Mouse (Mus musculus): ENCODE measurements at regions not wholly inside any gene's neighbourhood (a gene's known extent, or its start where the extent isn't known, plus 50 kb on each side); places are given as distances from the start of the nearest gene placed in this dataset.

DNA sequence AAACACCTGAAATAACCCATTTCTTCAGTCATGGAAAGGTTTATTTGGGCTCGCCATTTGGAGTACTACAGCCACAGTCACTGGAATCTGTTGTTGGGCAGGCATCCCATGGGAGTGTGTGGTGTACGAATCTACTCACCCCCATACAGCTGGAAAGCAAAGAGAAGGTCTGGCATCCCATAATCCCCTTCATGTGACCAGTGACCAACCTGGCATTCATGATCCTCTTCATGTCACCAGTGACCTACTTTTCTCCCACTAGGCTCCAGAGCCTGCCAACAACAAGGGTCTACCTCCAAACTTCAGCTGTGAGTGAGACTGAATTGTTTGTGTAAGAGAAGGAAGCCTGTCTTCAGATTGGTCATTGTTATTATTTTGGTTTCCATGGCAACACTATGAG lies 409.0 kb downstream of the Prdm2 start:
- Histone ChIP-seq H3K36me3 (ENCODE audit: control insufficient read depth, insufficient read depth, low read length, poor library complexity, severe bottlenecking) (no peaks in the 10 kb centered on the region), H3K9ac (ENCODE audit: low read depth, poor library complexity, severe bottlenecking) (no peak overlapping the region), H3K27ac (ENCODE audit: insufficient read depth, low read length) (no peak overlapping the region), H3K4me3 (ENCODE audit: low read depth, low read length) (no peak overlapping the region), H3K4me1 (ENCODE audit: control insufficient read depth, insufficient read depth, low read length) (no peaks in the 10 kb centered on the region), H3K27me3 (ENCODE audit: control insufficient read depth, insufficient read depth, low read length, poor library complexity, severe bottlenecking) (no peaks in the 10 kb centered on the region), H3K9me3 (replicated peaks; ENCODE audit: control insufficient read depth, insufficient read depth, low read length, poor library complexity, severe bottlenecking) (no peaks in the 10 kb centered on the region)
- TF ChIP-seq EP300 (IDR thresholded peaks at IDR 0.05; ENCODE audit: insufficient read depth, low read depth, low read length) (no peak), CTCF (IDR thresholded peaks at IDR 0.05; ENCODE audit: low read depth, low read length) (no peak), POLR2A (IDR thresholded peaks at IDR 0.05; ENCODE audit: insufficient read depth, low read length) (no peak)

DNA sequence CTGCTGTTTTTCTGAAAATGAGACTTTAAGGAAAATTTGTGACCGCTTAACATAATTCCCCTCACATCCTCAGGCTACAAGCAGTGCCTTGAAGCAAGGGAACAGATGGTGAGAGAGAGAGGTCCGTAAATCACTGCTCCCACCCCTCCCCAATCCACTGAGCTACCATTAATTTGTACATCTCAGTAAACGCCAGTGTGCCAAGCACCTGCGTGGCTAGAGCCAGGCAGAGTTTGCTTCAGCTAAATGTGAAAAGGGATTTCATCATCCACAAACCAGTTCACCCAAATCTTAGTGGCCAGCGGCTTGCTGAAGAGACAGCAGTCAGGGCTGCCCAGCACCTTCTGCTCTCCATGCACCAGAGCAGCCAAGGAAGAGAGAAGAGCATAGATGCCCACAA lies 413.5 kb downstream of the Prdm2 start:
- no peak overlapping the region for H3K9ac ChIP-seq (ENCODE audit: low read depth, poor library complexity, severe bottlenecking)
- peaks cover 1% of the 10 kb centered on the region; the same call in 1 of the 2 replicates for H3K27me3 ChIP-seq (ENCODE audit: control insufficient read depth, insufficient read depth, low read length, poor library complexity, severe bottlenecking)
- H3K9me3 ChIP-seq (replicated peaks; ENCODE audit: control insufficient read depth, insufficient read depth, low read length, poor library complexity, severe bottlenecking) = no peaks in the 10 kb centered on the region
- H3K4me3 ChIP-seq (ENCODE audit: low read depth, low read length) = no peak overlapping the region
- no peak for TF ChIP-seq EP300 (IDR thresholded peaks at IDR 0.05; ENCODE audit: insufficient read depth, low read depth, low read length)
- TF ChIP-seq CTCF (IDR thresholded peaks at IDR 0.05; ENCODE audit: low read depth, low read length) = no peak
- TF ChIP-seq POLR2A (IDR thresholded peaks at IDR 0.05; ENCODE audit: insufficient read depth, low read length) = no peak
- H3K4me1 ChIP-seq (ENCODE audit: control insufficient read depth, insufficient read depth, low read length) = no peaks in the 10 kb centered on the region
- H3K36me3 ChIP-seq (ENCODE audit: control insufficient read depth, insufficient read depth, low read length, poor library complexity, severe bottlenecking) = no peaks in the 10 kb centered on the region
- no peak overlapping the region for H3K27ac ChIP-seq (ENCODE audit: insufficient read depth, low read length)

DNA sequence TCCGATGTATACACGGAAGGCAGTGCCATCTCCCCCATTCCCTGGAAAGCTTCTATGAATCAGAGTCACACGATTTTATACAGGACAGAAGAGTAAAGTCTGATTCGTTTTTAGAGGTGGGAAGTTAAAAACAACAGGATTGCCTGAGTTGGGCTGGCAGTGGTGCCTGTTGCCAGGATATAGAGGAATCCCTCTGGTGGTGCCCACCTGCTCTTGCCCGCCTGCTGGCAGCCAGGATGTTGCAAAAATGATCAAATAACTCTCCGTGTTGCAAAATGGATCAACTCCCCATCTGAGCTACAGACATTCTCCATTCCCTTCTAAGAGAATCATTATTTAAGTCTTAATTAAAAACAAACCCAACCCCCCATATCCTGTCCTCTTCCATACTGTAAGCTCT lies 414.0 kb downstream of the Prdm2 start:
- Histone ChIP-seq H3K9me3 (replicated peaks; ENCODE audit: control insufficient read depth, insufficient read depth, low read length, poor library complexity, severe bottlenecking) (no peaks in the 10 kb centered on the region), H3K4me1 (ENCODE audit: control insufficient read depth, insufficient read depth, low read length) (no peaks in the 10 kb centered on the region), H3K9ac (ENCODE audit: low read depth, poor library complexity, severe bottlenecking) (no peak overlapping the region), H3K27ac (ENCODE audit: insufficient read depth, low read length) (no peak overlapping the region), H3K4me3 (ENCODE audit: low read depth, low read length) (no peak overlapping the region), H3K27me3 (ENCODE audit: control insufficient read depth, insufficient read depth, low read length, poor library complexity, severe bottlenecking) (peaks cover 1% of the 10 kb centered on the region; the same call in 1 of the 2 replicates), H3K36me3 (ENCODE audit: control insufficient read depth, insufficient read depth, low read length, poor library complexity, severe bottlenecking) (no peaks in the 10 kb centered on the region)
- TF ChIP-seq CTCF (IDR thresholded peaks at IDR 0.05; ENCODE audit: low read depth, low read length) (no peak), POLR2A (IDR thresholded peaks at IDR 0.05; ENCODE audit: insufficient read depth, low read length) (no peak), EP300 (IDR thresholded peaks at IDR 0.05; ENCODE audit: insufficient read depth, low read depth, low read length) (no peak)

DNA sequence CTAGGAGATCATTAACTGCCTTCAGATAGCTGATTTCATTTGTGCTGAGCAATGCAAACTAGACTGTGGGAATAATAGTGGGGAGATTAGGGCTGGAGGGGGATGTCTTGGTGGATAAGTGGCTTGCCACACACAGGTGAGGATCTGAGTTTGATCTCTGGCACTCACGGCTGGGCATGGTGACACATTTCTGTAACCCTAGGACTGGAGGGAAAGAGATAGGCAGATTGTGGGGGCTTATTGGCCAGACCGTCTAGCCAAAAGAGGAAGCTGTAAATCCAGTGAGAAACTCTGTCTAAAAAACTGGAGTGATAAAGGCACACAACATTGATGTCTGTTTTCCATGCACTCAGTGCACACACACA lies 420.2 kb downstream of the Prdm2 start:
- peaks cover 1% of the 10 kb centered on the region; the same call in 1 of the 2 replicates for H3K27me3 ChIP-seq (ENCODE audit: control insufficient read depth, insufficient read depth, low read length, poor library complexity, severe bottlenecking)
- no peak overlapping the region for H3K27ac ChIP-seq (ENCODE audit: insufficient read depth, low read length)
- no peaks in the 10 kb centered on the region for H3K9me3 ChIP-seq (replicated peaks; ENCODE audit: control insufficient read depth, insufficient read depth, low read length, poor library complexity, severe bottlenecking)
- H3K4me3 ChIP-seq (ENCODE audit: low read depth, low read length) = no peak overlapping the region
- no peaks in the 10 kb centered on the region for H3K4me1 ChIP-seq (ENCODE audit: control insufficient read depth, insufficient read depth, low read length)
- no peaks in the 10 kb centered on the region for H3K36me3 ChIP-seq (ENCODE audit: control insufficient read depth, insufficient read depth, low read length, poor library complexity, severe bottlenecking)
- TF ChIP-seq CTCF (IDR thresholded peaks at IDR 0.05; ENCODE audit: low read depth, low read length) (no peak), EP300 (IDR thresholded peaks at IDR 0.05; ENCODE audit: insufficient read depth, low read depth, low read length) (no peak), POLR2A (IDR thresholded peaks at IDR 0.05; ENCODE audit: insufficient read depth, low read length) (no peak)
- H3K9ac ChIP-seq (ENCODE audit: low read depth, poor library complexity, severe bottlenecking) = no peak overlapping the region

DNA sequence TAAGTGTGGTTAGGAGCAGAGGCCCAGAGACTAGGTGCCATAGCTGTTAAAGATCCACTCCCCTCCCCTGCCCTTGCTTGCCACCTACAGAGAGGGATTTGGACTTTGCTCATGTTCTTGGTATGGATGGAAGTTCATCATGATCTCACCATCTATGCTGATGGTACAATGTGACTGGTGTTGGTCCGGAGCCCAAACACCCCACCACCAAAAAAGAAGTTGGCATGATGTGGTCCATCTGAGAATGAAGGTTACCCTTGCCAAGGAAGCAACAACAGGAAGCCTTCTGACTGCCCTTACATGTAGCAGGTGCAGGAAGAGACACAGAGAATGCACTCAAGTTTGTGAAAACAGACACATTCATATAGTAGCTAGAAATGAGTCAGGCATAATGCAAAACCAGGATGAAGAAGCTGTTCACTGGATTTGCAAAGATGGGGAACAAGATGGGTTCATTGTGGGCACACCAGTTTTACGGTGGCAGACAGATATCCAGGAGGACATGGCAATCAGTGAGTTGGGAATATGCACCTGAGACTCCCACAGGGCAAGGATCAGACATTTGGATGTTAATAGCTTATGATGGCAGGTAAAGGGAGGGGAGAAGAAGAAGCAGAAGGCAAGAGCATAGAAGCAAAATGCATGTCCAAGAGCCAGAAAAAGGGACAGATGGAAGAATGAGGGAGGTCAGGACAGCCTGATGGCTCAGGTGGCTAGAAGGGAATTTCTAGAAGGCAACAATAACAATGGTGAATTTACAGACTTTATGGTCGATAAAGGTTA lies 420.8 kb downstream of the Prdm2 start:
- H3K4me3 ChIP-seq (ENCODE audit: low read depth, low read length) = no peak overlapping the region
- H3K4me1 ChIP-seq (ENCODE audit: control insufficient read depth, insufficient read depth, low read length) = no peaks in the 10 kb centered on the region
- H3K36me3 ChIP-seq (ENCODE audit: control insufficient read depth, insufficient read depth, low read length, poor library complexity, severe bottlenecking) = no peaks in the 10 kb centered on the region
- no peak overlapping the region for H3K9ac ChIP-seq (ENCODE audit: low read depth, poor library complexity, severe bottlenecking)
- peaks cover 1% of the 10 kb centered on the region; the same call in 1 of the 2 replicates for H3K27me3 ChIP-seq (ENCODE audit: control insufficient read depth, insufficient read depth, low read length, poor library complexity, severe bottlenecking)
- no peaks in the 10 kb centered on the region for H3K9me3 ChIP-seq (replicated peaks; ENCODE audit: control insufficient read depth, insufficient read depth, low read length, poor library complexity, severe bottlenecking)
- no peak overlapping the region for H3K27ac ChIP-seq (ENCODE audit: insufficient read depth, low read length)
- no peak for TF ChIP-seq CTCF (IDR thresholded peaks at IDR 0.05; ENCODE audit: low read depth, low read length)
- no peak for TF ChIP-seq EP300 (IDR thresholded peaks at IDR 0.05; ENCODE audit: insufficient read depth, low read depth, low read length)
- TF ChIP-seq POLR2A (IDR thresholded peaks at IDR 0.05; ENCODE audit: insufficient read depth, low read length) = no peak

DNA sequence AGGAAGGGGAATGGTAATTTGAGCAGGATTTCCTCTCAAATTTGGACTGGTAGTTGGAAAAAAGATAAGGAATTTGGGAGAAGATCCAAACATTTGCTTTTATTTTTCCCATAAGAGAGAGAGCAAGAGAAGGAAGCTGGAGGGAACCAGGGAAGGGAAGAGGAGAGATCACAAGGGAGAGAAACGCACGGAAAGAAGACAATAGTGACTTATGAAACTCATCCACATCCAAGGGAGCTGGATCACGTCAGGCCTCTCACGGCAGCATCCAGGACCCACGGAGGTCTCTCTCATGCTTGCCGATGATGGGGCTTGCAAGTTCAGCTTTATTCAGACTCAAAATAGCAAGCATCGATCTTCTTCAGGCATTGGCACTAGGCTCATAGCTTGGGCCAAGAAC lies 423.7 kb downstream of the Prdm2 start:
- Histone ChIP-seq H3K9me3 (replicated peaks; ENCODE audit: control insufficient read depth, insufficient read depth, low read length, poor library complexity, severe bottlenecking) (no peaks in the 10 kb centered on the region), H3K27me3 (ENCODE audit: control insufficient read depth, insufficient read depth, low read length, poor library complexity, severe bottlenecking) (no peaks in the 10 kb centered on the region), H3K9ac (ENCODE audit: low read depth, poor library complexity, severe bottlenecking) (no peak overlapping the region), H3K36me3 (ENCODE audit: control insufficient read depth, insufficient read depth, low read length, poor library complexity, severe bottlenecking) (no peaks in the 10 kb centered on the region), H3K4me1 (ENCODE audit: control insufficient read depth, insufficient read depth, low read length) (no peaks in the 10 kb centered on the region), H3K27ac (ENCODE audit: insufficient read depth, low read length) (no peak overlapping the region), H3K4me3 (ENCODE audit: low read depth, low read length) (no peak overlapping the region)
- TF ChIP-seq POLR2A (IDR thresholded peaks at IDR 0.05; ENCODE audit: insufficient read depth, low read length) = no peak
- TF ChIP-seq EP300 (IDR thresholded peaks at IDR 0.05; ENCODE audit: insufficient read depth, low read depth, low read length) = no peak
- no peak for TF ChIP-seq CTCF (IDR thresholded peaks at IDR 0.05; ENCODE audit: low read depth, low read length)
